Mouse (Mus musculus) kidney, adult 2 months (tissue): ENCODE measurements around the gene Tmsb15b1. TPM values are rescaled to one million over a fixed set of nuclear protein-coding genes. Genes with fewer than 3 reads are reported as not detected.

ENCODE experiments used
- DNase-seq: peaks from one replicate; pipeline ENCODE4 v3.0.0; 2021
- H3K27ac ChIP-seq: fragments of 200-500 bp; 2 replicates; pipeline ENCODE4 v1.5.1; 2012; ENCODE audit warnings: low read depth, low read length, control low read depth, inconsistent platforms; ENCODE audit not compliant: insufficient read depth
- H3K27me3 ChIP-seq: fragments of 200-500 bp; replicated peaks from 2 replicates; pipeline ENCODE4 v1.6.1; 2012; ENCODE audit warnings: mild to moderate bottlenecking, moderate library complexity, low read length, inconsistent platforms; ENCODE audit not compliant: control insufficient read depth, insufficient read depth
- H3K36me3 ChIP-seq: fragments of 200-500 bp; 2 replicates; pipeline ENCODE4 v1.6.1; 2012; ENCODE audit warnings: mild to moderate bottlenecking, moderate library complexity, low read length, inconsistent platforms; ENCODE audit not compliant: control insufficient read depth, insufficient read depth
- H3K4me1 ChIP-seq: fragments of 200-500 bp; 2 replicates; pipeline ENCODE4 v1.6.1; 2011; ENCODE audit warnings: low read length; ENCODE audit not compliant: control insufficient read depth, insufficient read depth
- H3K4me3 ChIP-seq: fragments of 200-500 bp; 2 replicates; pipeline ENCODE4 v1.5.1; 2011; ENCODE audit warnings: mild to moderate bottlenecking, low read depth, low read length, control low read depth; ENCODE audit not compliant: insufficient read depth
- CTCF ChIP-seq: fragments of 200-500 bp; conservative IDR thresholded peaks from 2 replicates; pipeline ENCODE4 v1.5.1; 2011; ENCODE audit warnings: low read depth, mild to moderate bottlenecking, control low read depth, low read length, moderate library complexity, mixed read lengths; ENCODE audit not compliant: insufficient read depth, insufficient read length
- POLR2A ChIP-seq: fragments of 200-500 bp; IDR thresholded peaks from one replicate; pipeline ENCODE4 v1.6.1; 2011; ENCODE audit warnings: low read depth, low read length, control low read depth
- WGBS: fragments of 180-500 bp; shearing (Covaris S2); methylation state at CpG from one replicate; pipeline ENCODE4 v1.1.7; 2018; 5-methylcytosine and 5-hydroxymethylcytosine counted together
- polyA plus RNA-seq: library from polyadenylated mRNA; depleted of rRNA; stranded (reverse); fragments of >200 nt; gene quantifications from 2 replicates; pipeline ENCODE4 v1.2.3, GENCODE M21; 2012; rRNA removed

Gene Tmsb15b1
- 0.83 and 1.0 TPM in 2 replicates for polyA plus RNA-seq

GRCm38 (mm10) chrX:136976424-136977084 lies at the start of gene Tmsb15b1, which contains the start of gene Tmsb15l:
Gene Tmsb15b1, minus strand, starts transcription at chrX:136976874.
Gene Tmsb15l, minus strand, starts transcription at chrX:136976869.
- peak; percentile 87 for DNase-seq
- Histone ChIP-seq H3K4me1 (no peaks in the 10 kb centered on the region), H3K36me3 (no peaks in the 10 kb centered on the region), H3K27me3 (no peaks in the 10 kb centered on the region), H3K27ac (no peak within 1 kb of the TSS), H3K4me3 (peak within 1 kb of the TSS; percentile 62)
- no peak for TF ChIP-seq CTCF
- TF ChIP-seq POLR2A, result no peak
- 10% methylated on average over 14 of the region's 15 CpGs for WGBS

- peak; percentile 65 for DNase-seq
Measured at GRCm38 (mm10) chrX:137019310-137019709, 42.6 kb upstream of the Tmsb15b1 start.

GRCm38 (mm10) chrX:137017668-137018067 lies 41.0 kb upstream of the Tmsb15b1 start:
- DNase-seq, result no peak
- Histone ChIP-seq H3K4me1 (no peaks in the 10 kb centered on the region; the same call in 1 of the 2 replicates), H3K27me3 (no peaks in the 10 kb centered on the region), H3K4me3 (no peak overlapping the region), H3K36me3 (no peaks in the 10 kb centered on the region), H3K27ac (no peak overlapping the region)
- TF ChIP-seq POLR2A, result no peak
- no peak for TF ChIP-seq CTCF
- 65% methylated on average over 1 of the region's 1 CpGs for WGBS

More at GRCm38 (mm10) chrX:137019310-137019709, 42.6 kb upstream of the Tmsb15b1 start:
- Histone ChIP-seq H3K27ac (no peak overlapping the region), H3K4me3 (no peak overlapping the region), H3K4me1 (no peaks in the 10 kb centered on the region; the same call in 1 of the 2 replicates), H3K36me3 (no peaks in the 10 kb centered on the region), H3K27me3 (no peaks in the 10 kb centered on the region)
- WGBS, result 4% methylated on average over 1 of the region's 1 CpGs
- TF ChIP-seq POLR2A (no peak), CTCF (peak; percentile 46)

- WGBS, result 52% methylated on average over 6 of the region's 6 CpGs
- H3K4me3 ChIP-seq, result no peak overlapping the region
- peak; percentile 59 for DNase-seq
Measured at GRCm38 (mm10) chrX:137015099-137015709, 38.5 kb upstream of the Tmsb15b1 start.

GRCm38 (mm10) chrX:136996256-136996655 lies 19.6 kb upstream of the Tmsb15b1 start:
- Histone ChIP-seq H3K4me3 (no peak overlapping the region), H3K36me3 (no peaks in the 10 kb centered on the region), H3K27me3 (no peaks in the 10 kb centered on the region), H3K27ac (no peak overlapping the region), H3K4me1 (no peaks in the 10 kb centered on the region)
- 80% methylated on average over 2 of the region's 2 CpGs for WGBS
- no peak for TF ChIP-seq POLR2A
- TF ChIP-seq CTCF, result no peak
- no peak for DNase-seq

More at GRCm38 (mm10) chrX:137015099-137015709, 38.5 kb upstream of the Tmsb15b1 start:
- H3K27me3 ChIP-seq, result no peaks in the 10 kb centered on the region
- H3K27ac ChIP-seq, result no peak overlapping the region
- no peaks in the 10 kb centered on the region; the same call in 1 of the 2 replicates for H3K4me1 ChIP-seq
- TF ChIP-seq POLR2A (no peak), CTCF (peak; percentile 49)
- no peaks in the 10 kb centered on the region for H3K36me3 ChIP-seq

GRCm38 (mm10) chrX:136993641-136994040 lies 17.0 kb upstream of the Tmsb15b1 start:
- WGBS, result 32% methylated on average over 14 of the region's 14 CpGs
- no peaks in the 10 kb centered on the region for H3K36me3 ChIP-seq
- H3K27ac ChIP-seq, result no peak overlapping the region
- TF ChIP-seq CTCF (no peak), POLR2A (no peak)
- no peaks in the 10 kb centered on the region for H3K4me1 ChIP-seq
- no peak for DNase-seq
- no peaks in the 10 kb centered on the region for H3K27me3 ChIP-seq
- no peak overlapping the region for H3K4me3 ChIP-seq

- Histone ChIP-seq H3K36me3 (no peaks in the 10 kb centered on the region), H3K4me3 (peak within 1 kb of the TSS; percentile 44), H3K27ac (no peak within 1 kb of the TSS), H3K4me1 (no peaks in the 10 kb centered on the region), H3K27me3 (no peaks in the 10 kb centered on the region)
- TF ChIP-seq POLR2A, result no peak
- TF ChIP-seq CTCF, result no peak
- 4% methylated on average over 26 of the region's 26 CpGs for WGBS
- DNase-seq, result peak; percentile 17
Measured at GRCm38 (mm10) chrX:136992978-136993547, 16.4 kb upstream of the Tmsb15b1 start, which contains the start of gene Zcchc18. Gene Zcchc18, plus strand, starts transcription at chrX:136993155.
